Mouse (Mus musculus) thymus, postnatal 14 days (tissue): ENCODE results near the gene Mfsd4b1.
"Not testable (repeated sequence)": the region's sequence is repeated elsewhere in the genome, so short reads cannot be mapped to it uniquely, and the experiment has no call there.

Experiments used
- DNase-seq: peaks from one replicate; pipeline ENCODE4 v3.0.0; 2021

Mfsd4b1 gene

GRCm38 (mm10) chr10:40032897-40033296, 7.8 kb upstream of the Mfsd4b1 start:
- no peak for DNase-seq

DNA sequence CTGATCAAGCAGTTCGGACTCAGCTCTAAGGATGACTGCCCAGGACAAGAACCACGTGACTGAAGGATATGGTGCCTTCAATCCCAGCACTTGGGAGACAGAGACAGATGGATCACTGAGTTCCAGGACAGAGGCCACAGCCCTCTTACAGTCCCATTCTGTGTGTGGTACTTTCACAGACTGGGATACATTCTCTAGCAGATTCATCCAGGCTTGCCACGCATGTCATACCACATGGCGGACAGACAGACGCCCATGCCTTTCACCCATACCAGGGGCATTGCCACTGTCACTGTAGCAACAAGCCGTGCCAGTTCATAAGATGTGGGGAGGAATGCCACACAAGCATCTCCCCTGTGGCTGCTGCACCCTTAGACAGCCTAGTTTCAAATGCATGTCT, 5.6 kb upstream of the Mfsd4b1 start:
- no peak for DNase-seq

DNA sequence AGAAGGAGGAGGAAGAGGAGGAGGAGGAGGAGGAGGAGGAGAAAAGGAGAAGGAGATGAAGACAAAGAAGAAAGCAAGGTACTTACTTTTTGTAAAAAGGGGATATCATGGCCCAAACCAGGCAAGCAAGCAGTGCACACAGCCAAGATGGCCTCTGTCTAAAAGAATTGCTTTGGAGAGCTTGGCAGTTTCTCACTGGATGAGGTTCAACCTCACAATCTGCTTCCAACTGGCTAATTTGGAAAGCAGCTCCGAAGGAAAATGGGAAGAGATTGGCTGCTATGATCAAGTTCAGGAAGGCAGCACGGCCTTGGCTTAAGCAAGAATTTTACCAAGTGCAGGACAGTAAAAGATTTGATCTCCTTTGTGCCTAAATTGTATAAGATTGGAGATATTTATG, 4.5 kb upstream of the Mfsd4b1 start:
- DNase-seq: no peak

DNA sequence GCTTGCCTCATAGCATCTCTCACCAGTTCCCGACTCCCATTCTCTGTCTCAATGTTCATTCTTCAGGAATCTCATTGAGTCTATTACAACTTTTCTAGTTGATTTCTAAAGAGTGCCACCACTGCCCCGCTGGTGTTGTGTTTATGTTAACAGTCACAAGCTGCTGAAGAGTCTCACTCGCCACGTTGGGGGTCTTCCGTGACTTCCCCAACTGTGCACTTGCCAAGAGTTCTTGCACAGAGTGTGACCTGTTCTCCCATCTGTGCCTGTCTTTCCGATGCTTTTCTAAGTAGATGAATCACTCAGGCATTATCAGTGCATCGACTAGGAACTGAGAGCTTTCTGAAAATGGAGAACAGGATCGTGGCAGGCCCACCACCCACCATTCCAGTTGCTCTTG, 3.0 kb upstream of the Mfsd4b1 start:
- no peak for DNase-seq

DNA sequence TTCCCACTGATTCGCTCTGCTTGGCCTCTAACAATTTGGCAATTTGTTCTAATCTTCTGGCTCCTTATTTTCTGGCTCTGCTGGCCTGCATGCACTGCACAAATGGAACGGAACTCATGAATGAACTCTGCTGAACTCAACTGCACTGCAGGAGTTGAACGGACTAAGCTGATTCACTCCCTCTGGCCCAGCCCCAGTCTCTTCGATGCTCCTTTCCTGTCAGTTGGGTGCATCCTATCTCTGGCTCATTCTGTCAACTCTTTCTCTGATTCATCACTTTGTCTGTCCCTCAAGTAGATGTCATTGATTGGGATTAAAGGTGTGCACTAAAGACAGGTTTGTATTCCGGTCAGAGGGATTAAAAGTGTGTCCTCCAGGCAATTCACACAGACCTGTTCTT, 1.5 kb upstream of the Mfsd4b1 start:
- DNase-seq: no peak

DNA sequence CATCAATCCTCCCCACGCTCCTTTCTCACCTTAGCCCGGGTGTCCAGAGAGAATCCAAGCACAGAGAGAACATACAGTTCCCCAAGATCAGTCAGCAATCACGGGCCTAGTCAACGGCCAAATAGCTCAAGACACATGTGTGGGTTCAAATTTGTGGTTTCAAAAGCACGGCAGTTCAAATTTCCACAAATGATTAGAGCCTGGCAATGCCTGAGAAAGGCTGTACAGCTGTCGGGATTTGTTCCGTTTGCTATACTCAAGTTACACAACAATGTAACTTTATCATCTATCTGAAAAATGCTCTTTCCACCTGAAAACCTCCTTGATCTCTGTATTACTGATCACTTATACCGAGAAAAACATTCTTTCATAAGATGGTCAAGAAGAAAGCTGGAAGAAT, 492 bp upstream of the Mfsd4b1 start:
- DNase-seq: no peak

DNA sequence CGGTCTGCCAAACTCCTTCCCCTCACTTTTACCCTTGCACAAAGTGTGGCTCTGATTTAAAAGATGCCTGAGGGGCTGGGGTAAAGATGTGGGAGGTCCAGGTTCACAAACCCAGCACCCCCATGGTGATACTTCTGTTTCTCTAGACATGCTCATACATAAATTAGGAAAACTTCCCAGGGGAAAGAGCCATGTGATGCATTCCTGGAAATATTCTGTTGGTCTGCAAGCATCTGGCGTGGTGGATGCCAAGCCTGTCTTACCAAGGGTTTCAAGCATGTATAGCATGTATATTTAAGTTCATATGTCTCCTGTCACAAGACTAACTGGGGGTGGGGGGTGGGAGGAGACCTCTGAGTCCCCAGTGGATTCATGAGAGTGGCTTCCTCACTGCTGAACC, 4.7 kb downstream of the Mfsd4b1 start:
- no peak for DNase-seq

DNA sequence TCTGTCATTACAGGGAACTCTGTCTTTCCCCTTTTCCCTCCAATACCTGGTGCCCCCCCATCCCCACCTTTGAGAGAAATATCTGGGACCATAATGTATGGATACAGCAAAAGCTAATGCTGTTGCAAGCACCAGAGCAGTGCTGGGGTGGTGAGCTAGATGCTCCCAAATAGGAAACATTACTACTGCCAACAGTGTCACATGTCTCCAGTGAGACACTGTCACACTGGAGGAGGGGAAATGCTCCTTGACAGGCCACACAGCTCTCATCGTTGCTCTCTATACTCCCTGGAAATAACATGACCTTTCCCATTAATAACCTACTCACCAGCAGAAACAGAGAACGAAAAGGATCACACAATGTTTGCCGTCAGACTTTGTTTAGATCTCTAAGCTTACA, 5.6 kb downstream of the Mfsd4b1 start:
- no peak for DNase-seq

- DNase-seq: no peak
Observed at GRCm38 (mm10) chr10:40018261-40018860, 6.7 kb downstream of the Mfsd4b1 start.

DNA sequence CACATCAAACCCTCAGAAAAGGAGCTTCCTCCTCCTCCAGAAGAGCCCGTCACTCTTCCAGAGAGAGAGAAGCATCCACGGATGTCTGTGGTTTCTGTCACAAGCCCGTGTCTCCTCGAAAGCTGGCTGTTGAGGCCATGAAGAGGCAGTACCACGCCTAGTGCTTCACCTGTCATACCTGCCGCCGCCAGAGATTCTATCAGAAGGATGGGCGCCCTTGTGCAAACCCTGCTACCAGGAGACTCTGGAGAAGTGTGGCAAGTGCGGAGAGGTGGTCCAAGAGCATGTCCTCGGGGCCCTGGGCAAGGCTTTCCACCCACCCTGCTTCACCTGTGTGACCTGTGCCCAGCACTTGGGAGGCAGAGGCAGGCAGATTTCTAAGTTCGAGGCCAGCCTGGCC, 15.5 kb downstream of the Mfsd4b1 start:
- DNase-seq: no peak

- not testable (repeated sequence) for DNase-seq
Observed at GRCm38 (mm10) chr10:40008847-40009246, 16.2 kb downstream of the Mfsd4b1 start.

DNA sequence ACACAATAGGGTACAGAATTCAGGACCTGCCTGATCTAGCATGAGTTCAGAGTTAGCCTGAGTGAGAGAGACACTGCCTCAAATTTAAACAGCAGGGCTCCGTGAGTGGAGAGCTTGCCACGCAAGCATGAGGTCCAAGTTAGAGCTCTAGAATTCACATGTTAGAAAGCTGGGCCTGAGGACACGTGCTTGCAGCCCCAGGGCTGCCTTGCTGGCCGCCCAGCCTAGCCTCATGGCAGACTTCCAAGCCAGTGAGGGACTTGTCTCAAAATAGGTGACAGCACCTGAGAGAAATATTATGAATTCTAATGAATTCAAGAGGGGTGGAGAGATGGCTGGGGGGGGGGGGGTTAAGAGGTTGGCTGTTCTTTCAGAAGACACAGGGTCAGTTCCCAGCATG, 17.1 kb downstream of the Mfsd4b1 start:
- DNase-seq: no peak

GRCm38 (mm10) chr10:40006963-40007362, 18.1 kb downstream of the Mfsd4b1 start:
- no peak for DNase-seq

DNA sequence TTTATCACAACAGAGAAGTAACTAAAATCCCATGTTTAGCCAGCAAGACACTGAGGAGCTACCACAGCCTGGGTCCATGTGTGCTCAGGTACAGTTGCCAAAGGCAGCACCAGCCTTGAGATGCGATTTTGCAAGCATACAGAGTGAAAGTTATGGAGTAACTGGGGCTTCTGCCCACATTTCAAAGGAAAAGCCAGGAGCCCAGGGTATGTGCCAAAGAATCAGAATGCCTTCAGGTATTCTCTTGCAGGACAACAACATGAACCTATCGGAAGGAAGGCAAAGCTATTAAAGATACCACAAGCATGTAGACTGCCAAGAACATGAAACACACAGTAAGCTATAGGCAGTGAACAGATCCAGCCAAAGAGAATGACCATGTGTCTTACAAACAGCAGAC, 24.3 kb downstream of the Mfsd4b1 start:
- DNase-seq: no peak

- peak; percentile 59 for DNase-seq
Observed at GRCm38 (mm10) chr10:39991155-39991554, 33.9 kb downstream of the Mfsd4b1 start.

DNA sequence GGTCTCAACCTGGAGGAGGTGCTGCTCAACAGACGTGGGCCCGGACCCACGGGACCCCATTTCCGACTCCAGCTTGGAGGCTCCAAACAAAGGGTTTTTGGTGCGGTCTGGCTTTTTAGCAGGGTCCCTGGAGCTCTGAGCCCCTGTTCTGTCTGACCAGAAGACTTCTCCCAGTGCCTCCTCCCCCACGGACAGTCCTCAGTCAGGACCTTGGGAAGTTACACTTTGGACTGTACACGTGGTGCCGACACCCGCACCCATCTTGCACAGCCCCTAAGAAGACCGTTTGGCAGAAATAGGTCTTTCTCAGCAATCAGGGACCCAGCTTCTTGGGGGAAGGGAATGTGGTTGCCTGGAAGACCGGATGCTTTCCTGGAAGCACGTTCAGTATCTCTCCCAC, 38.6 kb downstream of the Mfsd4b1 start, which contains the start of gene Mfsd4b5:
Mfsd4b5 (minus strand) TSS at position 181 of the 400 bp plus-strand sequence.
- DNase-seq: no peak

GRCm38 (mm10) chr10:39982604-39983003, 42.5 kb downstream of the Mfsd4b1 start:
- no peak for DNase-seq

DNA sequence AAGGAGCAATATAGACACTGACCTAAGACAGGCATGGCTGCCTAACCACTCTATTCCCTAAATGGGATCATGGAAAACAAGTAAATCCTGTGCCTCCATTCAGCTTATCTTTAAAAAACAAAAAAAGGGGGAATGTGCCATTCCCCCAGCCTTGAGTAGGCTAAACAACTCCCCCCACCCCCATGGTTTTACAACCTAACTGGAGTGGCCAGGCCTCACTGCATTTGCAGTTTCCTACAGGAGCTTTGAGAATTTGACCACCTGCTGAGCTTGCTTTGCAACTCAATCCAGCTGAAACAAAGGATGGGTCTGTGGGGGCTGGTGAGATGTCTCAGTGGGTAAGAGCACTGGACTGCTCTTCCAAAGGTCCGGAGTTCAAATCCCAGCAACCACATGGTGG, 46.8 kb downstream of the Mfsd4b1 start:
- DNase-seq: no peak

DNA sequence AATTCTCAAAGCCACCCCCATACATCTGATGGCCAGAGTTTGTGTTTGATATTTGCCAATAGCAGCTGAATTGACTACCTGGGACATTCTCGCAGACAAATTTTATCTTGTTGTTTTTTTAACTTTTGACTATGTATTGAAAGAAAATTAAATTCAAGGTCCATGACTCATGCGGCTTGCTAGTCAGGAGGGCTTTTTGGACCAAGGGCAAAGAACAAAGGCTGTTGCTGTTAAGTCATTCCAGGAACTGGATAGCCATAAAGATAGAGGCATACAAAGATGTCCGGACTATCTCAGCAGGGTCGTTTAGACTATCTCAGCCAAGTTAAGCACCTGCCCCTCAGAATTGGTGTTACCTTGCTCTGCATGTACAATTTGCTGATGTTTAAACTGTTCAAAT, 47.7 kb downstream of the Mfsd4b1 start:
- DNase-seq: no peak

GRCm38 (mm10) chr10:39975771-39976170, 49.3 kb downstream of the Mfsd4b1 start:
- no peak for DNase-seq

DNA sequence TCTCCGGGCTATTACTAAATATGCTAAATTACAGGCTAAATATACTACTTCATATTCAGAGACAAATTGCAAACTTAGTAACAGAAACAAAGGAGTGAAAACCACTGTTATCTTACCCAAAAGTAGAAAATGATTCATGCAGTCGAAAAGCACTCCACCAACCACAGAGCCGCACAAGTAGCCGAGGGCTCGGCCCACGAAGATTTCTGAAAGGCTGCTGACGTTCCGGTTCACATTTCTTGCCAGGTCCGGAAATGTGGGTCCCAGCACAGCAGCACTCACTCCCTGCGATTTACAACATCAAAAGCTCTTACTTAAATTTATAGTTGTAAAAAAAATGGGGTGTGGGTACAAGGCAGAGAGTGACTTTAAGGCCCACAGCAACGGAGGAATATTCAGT, 50.1 kb downstream of the Mfsd4b1 start:
- no peak for DNase-seq

GRCm38 (mm10) chr10:39967512-39967911, 57.6 kb downstream of the Mfsd4b1 start:
- no peak for DNase-seq

- no peak for DNase-seq
Observed at GRCm38 (mm10) chr10:39961906-39962305, 63.2 kb downstream of the Mfsd4b1 start.

- DNase-seq: no peak
Observed at GRCm38 (mm10) chr10:39960441-39960822, 64.6 kb downstream of the Mfsd4b1 start.

DNA sequence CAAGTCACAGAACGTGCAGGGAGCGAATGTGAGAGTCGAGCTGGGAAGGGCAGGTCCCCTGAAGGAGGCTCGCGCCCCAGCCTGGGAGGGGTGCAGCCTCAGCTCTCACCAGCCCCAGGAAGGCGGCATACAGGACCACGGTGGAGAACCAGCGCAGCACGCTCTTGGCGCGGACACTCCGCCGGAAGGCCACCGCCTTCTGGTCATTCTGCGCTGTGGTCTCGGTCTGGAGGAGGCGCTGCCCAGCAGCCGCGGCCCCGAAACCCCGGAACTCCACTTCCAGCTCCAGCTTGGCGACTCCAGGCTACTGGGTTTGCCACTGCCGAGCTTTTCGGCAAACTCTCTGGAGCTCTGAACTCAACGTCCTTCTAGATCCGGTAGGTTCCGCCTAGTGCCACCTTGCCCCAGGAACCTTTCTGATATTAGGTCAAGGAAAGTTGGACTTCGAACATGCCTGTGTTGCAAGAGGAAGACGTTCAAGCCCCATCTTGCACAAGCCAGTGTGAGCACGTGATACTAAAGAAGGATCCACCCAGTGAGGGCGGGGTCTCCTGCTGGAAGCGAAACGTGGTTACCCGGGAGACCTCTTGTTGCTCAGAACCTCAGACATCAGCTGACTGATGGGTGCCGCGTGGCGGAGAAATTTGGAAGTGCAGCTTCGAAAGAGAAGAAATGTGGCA, 65.2 kb downstream of the Mfsd4b1 start, which contains the start of gene Mfsd4b3:
Mfsd4b3 (minus strand) TSS at position 393 of the 680 bp plus-strand sequence.
- DNase-seq: peak; percentile 96
